Mouse (Mus musculus): ENCODE results near the gene Psmd5. TPM values are rescaled to one million over a fixed set of nuclear protein-coding genes. Genes with fewer than 3 reads are reported as not detected.

Psmd5 gene
- total RNA-seq, 2 experiments from 2014 or later = 17.8 to 51.6 TPM

Other genes with a start within 250 kb of the Psmd5 start
- gene Gapvd1, start 119.7 kb downstream of the Psmd5 start, total RNA-seq (2015) = 35.0 and 39.1 TPM in 2 replicates
- gene Gapvd1, start 119.7 kb downstream of the Psmd5 start, total RNA-seq (2017) = 58.9 and 59.3 TPM in 2 replicates
- gene Hspa5, start 103.0 kb downstream of the Psmd5 start, total RNA-seq (2015) = 189 and 204 TPM in 2 replicates
- 538 and 554 TPM in 2 replicates for gene Hspa5, start 103.0 kb downstream of the Psmd5 start, total RNA-seq (2017)
- gene Rabepk, start 75.1 kb downstream of the Psmd5 start, total RNA-seq (2015) = 6.7 and 11.4 TPM in 2 replicates
- gene Rabepk, start 75.1 kb downstream of the Psmd5 start, total RNA-seq (2017) = 18.5 and 22.8 TPM in 2 replicates
- gene Fbxw2, start 48.7 kb downstream of the Psmd5 start, total RNA-seq (2015) = 48.9 and 56.0 TPM in 2 replicates
- gene Fbxw2, start 48.7 kb downstream of the Psmd5 start, total RNA-seq (2017) = 66.2 TPM in 2 replicates
- not detected in 2 replicates for gene Gm34653, start 42.0 kb downstream of the Psmd5 start, total RNA-seq (2015)
- not detected in 2 replicates for gene Gm34653, start 42.0 kb downstream of the Psmd5 start, total RNA-seq (2017)
- gene Cutal, start 572 bp downstream of the Psmd5 start, total RNA-seq (2015) = not detected in 2 replicates
- not detected in 2 replicates for gene Cutal, start 572 bp downstream of the Psmd5 start, total RNA-seq (2017)
- gene Phf19, start 39.1 kb upstream of the Psmd5 start, total RNA-seq (2015) = 7.2 and 9.8 TPM in 2 replicates
- gene Phf19, start 39.1 kb upstream of the Psmd5 start, total RNA-seq (2017) = 6.4 and 14.0 TPM in 2 replicates
- 1.5 and 3.1 TPM in 2 replicates for gene Traf1, start 86.8 kb upstream of the Psmd5 start, total RNA-seq (2015)
- gene Traf1, start 86.8 kb upstream of the Psmd5 start, total RNA-seq (2017) = 2.5 and 3.2 TPM in 2 replicates
- 2.1 TPM in 1 of 2 replicates, not detected in the other for gene Hc, start 186.5 kb upstream of the Psmd5 start, total RNA-seq (2015)
- gene Hc, start 186.5 kb upstream of the Psmd5 start, total RNA-seq (2017) = not detected in 2 replicates
- gene AI182371, start 226.6 kb upstream of the Psmd5 start, total RNA-seq (2015) = 1.3 and 1.4 TPM in 2 replicates
- 1.4 and 1.7 TPM in 2 replicates for gene AI182371, start 226.6 kb upstream of the Psmd5 start, total RNA-seq (2017)
- 101 and 115 TPM in 2 replicates for gene Cntrl, start 234.5 kb upstream of the Psmd5 start, total RNA-seq (2015)
- gene Cntrl, start 234.5 kb upstream of the Psmd5 start, total RNA-seq (2017) = 131 and 137 TPM in 2 replicates